Comparison of ENCODE assay signal across 14 mouse cellular contexts in the genomic region with DNA sequence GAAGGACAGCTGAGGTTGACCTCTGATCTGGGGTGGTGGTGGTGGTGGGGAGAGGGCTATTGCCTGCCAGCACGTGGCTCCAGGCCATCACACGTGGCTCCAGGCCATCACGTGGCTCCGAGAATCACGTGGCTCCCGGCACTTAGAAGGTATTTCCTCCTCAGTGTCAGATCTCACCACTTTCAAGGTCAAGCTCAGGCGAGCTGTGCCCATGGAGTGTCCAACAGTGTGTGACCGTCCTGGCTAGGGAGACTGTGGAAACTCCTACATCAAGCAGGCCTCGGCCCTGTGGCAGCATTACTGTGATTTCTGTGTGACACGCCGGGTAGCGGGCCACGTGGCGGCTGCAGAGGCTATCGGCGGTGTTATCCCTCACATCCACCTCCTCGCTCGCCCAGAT.
"Had no signal": no experiment of that assay in that cellular context is flagged by ENCODE, and none has a peak within 500 bp of the region (broad histone marks: within the 10 kb centered on the region; RNA-seq: fewer than 3 reads in every experiment).

No protein-coding gene starts in this region.

- H3K4me3 ChIP-seq: intestine, embryonic 15.5 days; left cerebral cortex, adult 2 months; limb, embryonic 10.5 days; liver, embryonic 12.5 days; midbrain, embryonic 12.5 days; neural tube, embryonic 13.5 days had no signal

- H3K27ac ChIP-seq: intestine, embryonic 15.5 days; left cerebral cortex, adult 2 months; limb, embryonic 10.5 days; liver, embryonic 12.5 days; midbrain, embryonic 12.5 days; neural tube, embryonic 13.5 days had no signal

- H3K4me2 ChIP-seq: intestine, embryonic 15.5 days; liver, embryonic 12.5 days; lung, embryonic 14.5 days; midbrain, embryonic 12.5 days; neural tube, embryonic 13.5 days had no signal

- H3K27me3 ChIP-seq: intestine, embryonic 15.5 days; liver, embryonic 12.5 days; midbrain, embryonic 12.5 days; neural tube, embryonic 13.5 days had no signal

- H3K4me1 ChIP-seq: intestine, embryonic 15.5 days; limb, embryonic 10.5 days; liver, embryonic 12.5 days had no signal

- H3K9me3 ChIP-seq: intestine, embryonic 15.5 days; limb, embryonic 10.5 days; liver, embryonic 12.5 days; midbrain, embryonic 12.5 days; neural tube, embryonic 13.5 days had no signal

- H3K9ac ChIP-seq: intestine, embryonic 15.5 days; liver, embryonic 12.5 days; lung, embryonic 14.5 days; midbrain, embryonic 12.5 days; neural tube, embryonic 13.5 days had no signal

- DNase-seq: lung, embryonic 14.5 days; lung, postnatal 10 days; lung, postnatal 4 days; retina, postnatal 1 day; right cerebral cortex, postnatal 4 days; spleen, adult 18-20 months; thymus, postnatal 4 days had no signal

- ATAC-seq: intestine, embryonic 15.5 days; liver, embryonic 12.5 days; midbrain, embryonic 16.5 days had no signal

- H3K36me3 ChIP-seq: intestine, embryonic 15.5 days; limb, embryonic 10.5 days; liver, embryonic 12.5 days; midbrain, embryonic 12.5 days; neural tube, embryonic 13.5 days had no signal
